ENCODE assay signal across 15 mouse cellular contexts in the genomic region with DNA sequence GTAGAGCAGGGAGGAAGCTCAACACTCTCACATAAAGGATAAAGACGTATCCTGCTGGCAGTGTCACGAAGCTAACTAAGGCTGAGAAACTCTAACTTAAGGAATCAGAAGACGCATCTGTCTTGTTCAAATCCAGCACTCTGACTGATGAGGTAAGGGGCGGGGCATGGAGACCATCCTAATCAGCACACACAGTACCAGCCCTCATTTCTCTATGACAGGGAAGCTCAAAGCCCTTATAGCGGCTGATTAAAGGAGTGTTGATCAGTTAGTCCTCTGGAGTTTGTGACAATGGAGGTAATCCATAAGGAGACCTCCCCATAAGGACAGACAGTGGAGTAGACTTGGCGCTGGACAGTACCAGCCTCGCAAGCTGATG. TPM values are rescaled to one million over a fixed set of nuclear protein-coding genes. Genes with fewer than 3 reads are reported as not detected.
DNase-seq lines count a peak whose midpoint lies in the region; ATAC-seq and TF ChIP-seq lines count a peak whose summit lies in the region.
"Had no signal": no experiment of that assay in that cellular context is flagged by ENCODE, and none has a peak within 500 bp of the region (broad histone marks: within the 10 kb centered on the region; RNA-seq: fewer than 3 reads in every experiment).

No protein-coding gene starts in this region.

- H3K4me2 ChIP-seq in neural tube, embryonic 11.5 days (ENCODE audit: low read depth) = peak overlapping the region; percentile 38
- H3K4me2 ChIP-seq in forebrain, postnatal 0 days (ENCODE audit: low read depth) = no peak overlapping the region

- no peak for TF ChIP-seq CTCF in forebrain, postnatal 0 days (IDR thresholded peaks at IDR 0.05; ENCODE audit: low read depth)

- peaks cover 24% of the 10 kb centered on the region for H3K4me1 ChIP-seq in neural tube, embryonic 11.5 days (ENCODE audit: control insufficient read depth, insufficient read depth, low read length)
- peaks cover 24% of the 10 kb centered on the region for H3K4me1 ChIP-seq in forebrain, postnatal 0 days (ENCODE audit: insufficient read depth)
- peaks cover 65% of the 10 kb centered on the region for H3K4me1 ChIP-seq in midbrain, embryonic 10.5 days

- peak; percentile 39; the same call in 1 of the 2 replicates for ATAC-seq in neural tube, embryonic 11.5 days (ENCODE audit: insufficient read depth, low FRiP score, low TSS enrichment)
- ATAC-seq in forebrain, postnatal 0 days = peak; percentile 32; the same call in 1 of the 2 replicates
- ATAC-seq: inflammation-experienced regulatory T-cells, adult 6 months had no signal

- DNase-seq in neural tube, embryonic 11.5 days (ENCODE audit: low spot score) = no peak
- DNase-seq in neural tube, embryonic 10.5 days (ENCODE audit: extremely low spot score, low spot score) = no peak
- DNase-seq in forebrain, postnatal 0 days = no peak
- DNase-seq in midbrain, embryonic 10.5 days (ENCODE audit: low spot score) = no peak
- no peak for DNase-seq in adrenal gland, adult 2 months
- no peak for DNase-seq in retina, postnatal 1 day
- DNase-seq in gastrocnemius, postnatal 36 days = no peak
- DNase-seq: spleen, adult 18-20 months; thymus, adult 18-20 months had no signal

- intact Hi-C loops in gastrocnemius, postnatal 36 days (cut with DNase I) = no loop called here

- no peaks in the 10 kb centered on the region for H3K9me3 ChIP-seq in neural tube, embryonic 11.5 days (ENCODE audit: control insufficient read depth, low read length)
- H3K9me3 ChIP-seq in forebrain, postnatal 0 days (ENCODE audit: low read length) = no peaks in the 10 kb centered on the region
- no peaks in the 10 kb centered on the region for H3K9me3 ChIP-seq in midbrain, embryonic 10.5 days (replicated peaks)

- no peaks in the 10 kb centered on the region for H3K36me3 ChIP-seq in neural tube, embryonic 11.5 days (ENCODE audit: control insufficient read depth, insufficient read depth, low read length)
- no peaks in the 10 kb centered on the region for H3K36me3 ChIP-seq in forebrain, postnatal 0 days (ENCODE audit: insufficient read depth)
- no peaks in the 10 kb centered on the region for H3K36me3 ChIP-seq in midbrain, embryonic 10.5 days

- H3K27ac ChIP-seq in neural tube, embryonic 11.5 days (ENCODE audit: low read depth, low read length) = peak overlapping the region; percentile 67
- peak overlapping the region; percentile 82 for H3K27ac ChIP-seq in forebrain, postnatal 0 days (ENCODE audit: low read depth, low read length)
- peak overlapping the region; percentile 80 for H3K27ac ChIP-seq in midbrain, embryonic 10.5 days (replicated peaks)
- H3K27ac ChIP-seq: macrophage had no signal

- H3K27me3 ChIP-seq in neural tube, embryonic 11.5 days (ENCODE audit: control insufficient read depth, insufficient read depth, low read length) = no peaks in the 10 kb centered on the region
- no peaks in the 10 kb centered on the region for H3K27me3 ChIP-seq in forebrain, postnatal 0 days (ENCODE audit: insufficient read depth, low read length)
- H3K27me3 ChIP-seq in midbrain, embryonic 10.5 days (ENCODE audit: low read depth, poor library complexity, severe bottlenecking) = peaks cover 57% of the 10 kb centered on the region

- H3K4me3 ChIP-seq in neural tube, embryonic 11.5 days (ENCODE audit: low read depth, low read length) = no peak overlapping the region
- no peak overlapping the region for H3K4me3 ChIP-seq in forebrain, postnatal 0 days (ENCODE audit: low read depth, low read length)
- H3K4me3 ChIP-seq in midbrain, embryonic 10.5 days = peak overlapping the region; percentile 42

- WGBS in neural tube, embryonic 11.5 days = 59% methylated on average over 7 of the region's 7 CpGs
- 55% methylated on average over 7 of the region's 7 CpGs for WGBS in forebrain, postnatal 0 days
- 58% methylated on average over 7 of the region's 7 CpGs for WGBS in midbrain, embryonic 10.5 days

- no peak overlapping the region; the same call in 1 of the 2 replicates for H3K9ac ChIP-seq in neural tube, embryonic 11.5 days (ENCODE audit: low read length)
- no peak overlapping the region for H3K9ac ChIP-seq in forebrain, postnatal 0 days

RNA-seq across cellular contexts. Expression of gene March10, which starts 52.1 kb away (rescaled TPM):
- not detected in 2 replicates for polyA plus RNA-seq in neural tube, embryonic 11.5 days (2014; fragmentation: Nextera tagmentation; extraction: Ambion mirVana)
- total RNA-seq in forebrain, postnatal 0 days (2014; rRNA removed) = 0.38 TPM in 2 replicates
- polyA plus RNA-seq in forebrain, postnatal 0 days (2015; fragmentation: Nextera tagmentation; extraction: Ambion mirVana) = 0.36 and 0.58 TPM in 2 replicates
- polyA plus RNA-seq in midbrain, embryonic 10.5 days (2016; fragmentation: Nextera tagmentation; extraction: Ambion mirVana) = 0.41 TPM in 1 of 2 replicates, not detected in the other
- total RNA-seq in adrenal gland, adult 2 months (2021) = not detected
- polyA plus RNA-seq in adrenal gland, adult 2 months (2012; rRNA removed) = not detected in 2 replicates
- total RNA-seq in gastrocnemius, postnatal 36 days (2021) = not detected
- total RNA-seq: common myeloid progenitor, adult 5-6 weeks; liver, adult 2 months; neutrophil, adult 5-6 weeks had no signal
- polyA plus RNA-seq: inflammation-experienced regulatory T-cells, adult 6 months; large intestine, adult 2 months; liver, adult 2 months; macrophage had no signal
